Mouse (Mus musculus) midbrain, embryonic 15.5 days (tissue): ENCODE measurements around the gene Tmed2. TPM values are rescaled to one million over a fixed set of nuclear protein-coding genes. Genes with fewer than 3 reads are reported as not detected.

Experiments used
- ATAC-seq: fragments of 200-750 bp; cut with Nextera tagmentation; replicated peaks from 2 replicates; pipeline ENCODE4 v1.8.0; 2017; ENCODE audit warnings: moderate TSS enrichment
- H3K27ac ChIP-seq: fragments of 300-500 bp; sonication (generic); 2 replicates; pipeline ENCODE4 v1.5.1; 2015; ENCODE audit warnings: mild to moderate bottlenecking, inconsistent platforms
- H3K27me3 ChIP-seq: fragments of 300-500 bp; sonication (generic); replicated peaks from 2 replicates; pipeline ENCODE4 v1.6.1; 2015; ENCODE audit warnings: inconsistent platforms
- H3K36me3 ChIP-seq: fragments of 300-500 bp; sonication (generic); replicated peaks from 2 replicates; pipeline ENCODE4 v1.6.1; 2015; ENCODE audit warnings: inconsistent platforms
- H3K4me1 ChIP-seq: fragments of 300-500 bp; sonication (generic); 2 replicates; pipeline ENCODE4 v1.6.1; 2015; ENCODE audit warnings: inconsistent platforms
- H3K4me2 ChIP-seq: fragments of 300-500 bp; sonication (generic); 2 replicates; pipeline ENCODE4 v1.6.1; 2015; ENCODE audit warnings: inconsistent platforms, mild to moderate bottlenecking, moderate library complexity
- H3K4me3 ChIP-seq: fragments of 300-500 bp; sonication (generic); 2 replicates; pipeline ENCODE4 v1.5.1; 2015; ENCODE audit warnings: mild to moderate bottlenecking, inconsistent platforms
- H3K9ac ChIP-seq: fragments of 300-500 bp; sonication (generic); 2 replicates; pipeline ENCODE4 v1.6.1; 2015; ENCODE audit warnings: mild to moderate bottlenecking, inconsistent platforms
- H3K9me3 ChIP-seq: fragments of 300-500 bp; sonication (generic); 2 replicates; pipeline ENCODE4 v1.6.1; 2016; ENCODE audit warnings: inconsistent platforms
- WGBS: fragments of 180-500 bp; shearing (Covaris S2); methylation state at CpG from one replicate; pipeline ENCODE4 v1.1.7; 2015; ENCODE audit warnings: mixed read lengths; 5-methylcytosine and 5-hydroxymethylcytosine counted together
- polyA plus RNA-seq: library from polyadenylated mRNA; unstranded; fragments of >200 nt; fragmentation: Nextera tagmentation; extraction: Ambion mirVana; gene quantifications from 2 replicates; pipeline ENCODE4 v1.2.1, GENCODE M21; 2015

Gene Tmed2
- polyA plus RNA-seq, 1 experiment from 2014 or later = 332 TPM

DNA sequence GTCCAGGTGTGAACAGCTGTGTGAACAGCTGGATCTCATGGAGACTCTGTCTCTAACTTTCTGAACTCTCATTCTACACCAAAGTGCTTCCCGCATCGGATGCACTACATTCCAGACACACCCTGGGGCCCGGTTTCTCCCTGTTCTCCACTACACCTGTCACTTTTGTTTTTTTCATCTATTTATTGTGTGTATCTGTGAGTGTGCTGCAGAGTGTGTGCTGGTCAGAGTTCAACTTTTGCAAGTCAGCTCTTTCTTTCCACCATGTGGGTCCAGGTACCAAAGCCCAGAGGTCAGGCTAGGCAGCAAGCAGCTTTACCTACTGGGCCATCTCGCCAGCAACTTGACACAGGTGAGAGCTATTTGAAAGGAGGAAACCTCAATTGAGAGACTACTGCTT, 35.3 kb upstream of the Tmed2 start:
- no peak overlapping the region for H3K4me2 ChIP-seq
- H3K9ac ChIP-seq = no peak overlapping the region
- no peaks in the 10 kb centered on the region for H3K9me3 ChIP-seq
- H3K27ac ChIP-seq = no peak overlapping the region
- no peaks in the 10 kb centered on the region for H3K27me3 ChIP-seq
- no peak for ATAC-seq
- no peaks in the 10 kb centered on the region for H3K36me3 ChIP-seq
- H3K4me3 ChIP-seq = no peak overlapping the region
- 96% methylated on average over 4 of the region's 4 CpGs for WGBS
- no peaks in the 10 kb centered on the region for H3K4me1 ChIP-seq

DNA sequence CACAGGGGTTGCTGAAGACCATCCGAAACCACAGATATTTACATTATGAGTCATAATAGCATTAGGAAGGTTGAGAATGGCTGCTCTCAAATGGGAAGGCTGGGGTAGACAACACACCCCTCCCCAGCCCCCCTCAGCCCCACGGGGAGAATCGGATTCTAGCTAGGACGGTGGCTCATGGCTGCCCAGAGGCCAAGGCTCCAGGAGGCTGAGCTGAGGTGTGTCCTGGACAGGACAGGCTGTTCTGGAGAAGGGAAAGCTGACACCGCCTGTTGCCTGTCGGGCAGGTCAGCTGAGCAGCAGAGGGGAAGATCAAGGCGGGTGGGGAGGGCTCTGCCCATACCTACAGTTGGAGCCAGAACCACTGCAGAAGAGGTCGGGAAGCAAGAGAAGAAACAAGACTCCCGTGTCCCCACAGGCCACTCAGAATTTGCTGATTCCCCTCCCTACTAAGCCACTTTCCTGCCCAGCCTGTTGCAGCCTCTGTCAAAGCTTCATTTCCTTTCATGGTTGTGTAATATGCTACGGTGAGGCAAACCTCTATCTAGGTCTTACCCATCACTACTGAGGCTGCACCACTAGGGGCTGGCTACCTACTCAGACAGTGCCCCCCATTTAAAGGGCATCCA, 33.6 kb upstream of the Tmed2 start:
- Histone ChIP-seq H3K36me3 (no peaks in the 10 kb centered on the region), H3K4me1 (no peaks in the 10 kb centered on the region), H3K4me3 (no peak overlapping the region), H3K9me3 (no peaks in the 10 kb centered on the region), H3K4me2 (no peak overlapping the region), H3K27me3 (no peaks in the 10 kb centered on the region), H3K9ac (no peak overlapping the region), H3K27ac (no peak overlapping the region)
- ATAC-seq = no peak
- WGBS = 77% methylated on average over 10 of the region's 10 CpGs

GRCm38 (mm10) chr5:124509200-124509599, 31.3 kb upstream of the Tmed2 start:
- WGBS = 98% methylated on average over 6 of the region's 6 CpGs
- no peak overlapping the region for H3K9ac ChIP-seq
- H3K4me2 ChIP-seq = no peak overlapping the region
- H3K4me1 ChIP-seq = no peaks in the 10 kb centered on the region
- no peak for ATAC-seq
- H3K36me3 ChIP-seq = peaks cover 12% of the 10 kb centered on the region
- no peak overlapping the region for H3K4me3 ChIP-seq
- no peaks in the 10 kb centered on the region for H3K27me3 ChIP-seq
- H3K27ac ChIP-seq = no peak overlapping the region
- H3K9me3 ChIP-seq = no peaks in the 10 kb centered on the region

GRCm38 (mm10) chr5:124509742-124510237, 30.7 kb upstream of the Tmed2 start:
- H3K27me3 ChIP-seq = no peaks in the 10 kb centered on the region
- ATAC-seq = no peak
- H3K27ac ChIP-seq = no peak overlapping the region
- H3K36me3 ChIP-seq = peaks cover 16% of the 10 kb centered on the region
- no peak overlapping the region for H3K4me3 ChIP-seq
- H3K4me1 ChIP-seq = no peaks in the 10 kb centered on the region
- H3K4me2 ChIP-seq = no peak overlapping the region
- H3K9ac ChIP-seq = no peak overlapping the region
- H3K9me3 ChIP-seq = no peaks in the 10 kb centered on the region
- WGBS = 84% methylated on average over 12 of the region's 12 CpGs

DNA sequence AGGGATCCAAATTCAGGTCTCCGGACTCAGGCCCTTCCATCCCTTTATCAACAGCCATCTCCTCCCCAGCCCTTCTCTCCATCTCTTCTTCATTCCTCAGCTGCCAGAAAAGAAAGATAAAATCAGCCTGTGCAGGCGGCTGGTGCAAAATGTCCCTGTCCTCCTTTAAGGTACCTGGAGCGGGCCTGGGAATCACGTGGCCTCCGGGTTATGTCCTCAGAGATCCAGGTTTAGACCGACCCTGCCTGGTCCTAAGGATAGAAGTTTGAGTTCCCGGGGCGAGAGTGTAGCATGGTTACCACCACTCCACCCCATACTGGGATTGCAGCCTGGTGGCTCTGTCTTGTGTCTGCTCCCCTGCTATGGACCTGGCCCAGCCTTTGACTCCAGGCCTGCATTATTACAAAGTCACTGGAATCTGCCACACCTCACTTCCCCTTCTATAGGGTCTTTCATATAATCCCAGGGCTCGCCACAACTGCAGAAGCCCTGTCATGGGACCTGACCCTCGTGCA, 29.9 kb upstream of the Tmed2 start:
- H3K9me3 ChIP-seq = no peaks in the 10 kb centered on the region
- H3K27me3 ChIP-seq = no peaks in the 10 kb centered on the region
- peaks cover 16% of the 10 kb centered on the region for H3K36me3 ChIP-seq
- H3K4me2 ChIP-seq = no peak overlapping the region
- H3K27ac ChIP-seq = no peak overlapping the region
- H3K4me3 ChIP-seq = no peak overlapping the region
- 87% methylated on average over 10 of the region's 10 CpGs for WGBS
- no peak overlapping the region for H3K9ac ChIP-seq
- ATAC-seq = no peak
- H3K4me1 ChIP-seq = no peaks in the 10 kb centered on the region

DNA sequence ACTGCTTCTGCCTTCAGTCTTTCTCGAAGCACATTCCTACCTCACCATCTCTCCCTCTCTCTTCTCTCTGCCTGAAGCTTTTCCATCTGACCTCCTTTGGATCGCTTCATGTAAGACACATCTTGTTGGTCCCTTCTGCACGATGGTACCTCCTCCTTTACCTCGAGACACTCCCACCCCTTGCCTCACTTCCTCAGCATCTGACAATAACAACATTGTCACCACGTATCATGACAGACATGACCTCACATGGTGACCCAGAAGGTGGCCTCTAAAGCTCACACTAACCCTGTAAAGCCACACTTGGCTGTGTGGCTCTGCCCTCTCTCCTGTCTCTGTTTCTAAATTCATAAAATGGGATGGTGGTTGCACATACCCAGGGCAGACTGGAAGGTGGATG, 24.7 kb upstream of the Tmed2 start:
- no peaks in the 10 kb centered on the region for H3K9me3 ChIP-seq
- H3K4me2 ChIP-seq = no peak overlapping the region
- peaks cover 16% of the 10 kb centered on the region for H3K36me3 ChIP-seq
- H3K9ac ChIP-seq = no peak overlapping the region
- H3K4me3 ChIP-seq = no peak overlapping the region
- WGBS = 75% methylated on average over 5 of the region's 5 CpGs
- H3K27ac ChIP-seq = no peak overlapping the region
- no peak for ATAC-seq
- H3K4me1 ChIP-seq = no peaks in the 10 kb centered on the region
- H3K27me3 ChIP-seq = no peaks in the 10 kb centered on the region

GRCm38 (mm10) chr5:124518648-124519047, 21.8 kb upstream of the Tmed2 start:
- H3K4me3 ChIP-seq = no peak overlapping the region
- H3K27ac ChIP-seq = no peak overlapping the region
- H3K9ac ChIP-seq = no peak overlapping the region
- ATAC-seq = no peak
- H3K9me3 ChIP-seq = no peaks in the 10 kb centered on the region
- no peaks in the 10 kb centered on the region for H3K4me1 ChIP-seq
- 0 out of 2 replicates have a peak, but pooled peaks cover 7% of the 10 kb centered on the region for H3K36me3 ChIP-seq
- WGBS = 51% methylated on average over 10 of the region's 10 CpGs
- H3K4me2 ChIP-seq = no peak overlapping the region
- H3K27me3 ChIP-seq = no peaks in the 10 kb centered on the region

DNA sequence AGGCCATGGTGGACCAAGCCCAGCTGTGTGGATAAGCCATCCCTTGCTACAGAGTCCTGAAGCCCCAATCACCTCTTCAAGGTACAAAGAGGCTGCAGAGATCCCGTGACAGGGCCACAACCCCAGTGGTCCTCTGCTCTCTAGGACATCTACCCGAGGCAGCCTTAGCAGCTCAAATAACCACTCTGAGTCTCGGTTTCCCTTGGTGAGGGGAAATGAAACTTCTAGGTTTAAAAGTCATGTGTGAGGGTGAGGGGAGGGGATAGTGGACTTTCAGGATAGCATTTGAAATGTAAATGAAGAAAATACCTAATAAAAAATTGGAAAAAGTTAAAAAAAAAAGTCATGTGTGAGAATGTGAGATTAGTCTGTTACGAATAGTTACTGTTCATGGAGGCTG, 18.9 kb upstream of the Tmed2 start:
- no peaks in the 10 kb centered on the region for H3K27me3 ChIP-seq
- H3K4me3 ChIP-seq = no peak overlapping the region
- no peaks in the 10 kb centered on the region for H3K4me1 ChIP-seq
- H3K4me2 ChIP-seq = no peak overlapping the region
- H3K36me3 ChIP-seq = no peaks in the 10 kb centered on the region
- ATAC-seq = no peak
- no peaks in the 10 kb centered on the region for H3K9me3 ChIP-seq
- WGBS = 93% methylated on average over 4 of the region's 4 CpGs
- H3K27ac ChIP-seq = no peak overlapping the region
- H3K9ac ChIP-seq = no peak overlapping the region

DNA sequence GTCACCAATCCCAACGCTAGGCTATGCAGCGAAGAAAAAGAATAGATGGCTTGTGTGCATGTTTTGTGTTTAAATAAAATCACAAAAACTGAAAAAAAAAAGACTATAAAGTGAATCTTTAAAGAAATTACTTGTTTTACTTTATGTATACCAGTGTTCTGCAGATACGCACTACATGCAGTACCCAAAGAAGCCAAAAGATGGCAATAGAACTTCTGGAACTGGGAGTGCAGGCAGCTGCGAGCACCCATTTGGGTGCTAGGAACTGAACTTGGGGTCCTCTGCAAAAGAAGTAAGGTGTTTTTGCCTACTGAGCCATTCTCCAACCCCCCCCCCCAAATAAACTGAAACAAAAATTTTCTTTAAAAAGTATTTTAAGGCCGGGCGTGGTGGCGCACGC, 17.5 kb upstream of the Tmed2 start:
- ATAC-seq = no peak
- Histone ChIP-seq H3K27ac (no peak overlapping the region), H3K9me3 (no peaks in the 10 kb centered on the region), H3K4me2 (no peak overlapping the region), H3K4me1 (peaks cover under 1% of the 10 kb centered on the region; the same call in 1 of the 2 replicates), H3K9ac (no peak overlapping the region), H3K36me3 (no peaks in the 10 kb centered on the region), H3K4me3 (no peak overlapping the region), H3K27me3 (no peaks in the 10 kb centered on the region)
- 97% methylated on average over 8 of the region's 8 CpGs for WGBS

GRCm38 (mm10) chr5:124524943-124525342, 15.6 kb upstream of the Tmed2 start:
- Histone ChIP-seq H3K27me3 (no peaks in the 10 kb centered on the region), H3K27ac (no peak overlapping the region), H3K9ac (no peak overlapping the region), H3K4me1 (peaks cover 20% of the 10 kb centered on the region), H3K4me2 (no peak overlapping the region), H3K36me3 (no peaks in the 10 kb centered on the region), H3K4me3 (no peak overlapping the region), H3K9me3 (no peaks in the 10 kb centered on the region)
- no peak for ATAC-seq
- WGBS = 96% methylated on average over 5 of the region's 5 CpGs

- no peaks in the 10 kb centered on the region for H3K27me3 ChIP-seq
- no peak overlapping the region for H3K9ac ChIP-seq
- peaks cover 35% of the 10 kb centered on the region for H3K4me1 ChIP-seq
- H3K36me3 ChIP-seq = no peaks in the 10 kb centered on the region
- H3K4me2 ChIP-seq = peak overlapping the region; percentile 75; the same call in 1 of the 2 replicates
- H3K27ac ChIP-seq = no peak overlapping the region
- ATAC-seq = no peak
- no peaks in the 10 kb centered on the region for H3K9me3 ChIP-seq
- 80% methylated on average over 4 of the region's 4 CpGs for WGBS
- no peak overlapping the region for H3K4me3 ChIP-seq
These were observed 12.1 kb upstream of the Tmed2 start for GRCm38 (mm10) chr5:124528351-124528750.

- no peak overlapping the region for H3K9ac ChIP-seq
- peaks cover 35% of the 10 kb centered on the region for H3K4me1 ChIP-seq
- no peak overlapping the region for H3K27ac ChIP-seq
- H3K36me3 ChIP-seq = no peaks in the 10 kb centered on the region
- H3K9me3 ChIP-seq = no peaks in the 10 kb centered on the region
- no peak for ATAC-seq
- H3K4me2 ChIP-seq = peak overlapping the region; percentile 75
- 51% methylated on average over 9 of the region's 9 CpGs for WGBS
- H3K27me3 ChIP-seq = no peaks in the 10 kb centered on the region
- peak overlapping the region; percentile 11; the same call in 1 of the 2 replicates for H3K4me3 ChIP-seq
These were observed 11.7 kb upstream of the Tmed2 start for GRCm38 (mm10) chr5:124528791-124529190.

GRCm38 (mm10) chr5:124529191-124529651, 11.3 kb upstream of the Tmed2 start:
- no peaks in the 10 kb centered on the region for H3K27me3 ChIP-seq
- H3K9me3 ChIP-seq = no peaks in the 10 kb centered on the region
- WGBS = 47% methylated on average over 8 of the region's 8 CpGs
- H3K9ac ChIP-seq = no peak overlapping the region
- peak overlapping the region; percentile 76 for H3K4me3 ChIP-seq
- peak overlapping the region; percentile 75 for H3K4me2 ChIP-seq
- H3K4me1 ChIP-seq = peaks cover 35% of the 10 kb centered on the region
- no peaks in the 10 kb centered on the region for H3K36me3 ChIP-seq
- no peak for ATAC-seq
- no peak overlapping the region for H3K27ac ChIP-seq
